Mouse (Mus musculus): ENCODE results near the gene Sertad1. TPM values are rescaled to one million over a fixed set of nuclear protein-coding genes. Genes with fewer than 3 reads are reported as not detected.
A peak's percentile ranks its signal among the peaks of the same experiment; 100 is the strongest.

Sertad1 gene
- polyA plus RNA-seq, 1 experiment, result 44.9 TPM

- peaks cover 10% of the 10 kb centered on the region for H3K4me1 ChIP-seq (replicated peaks; ENCODE audit: control insufficient read depth, insufficient read depth, low read length)
- H3K27ac ChIP-seq (ENCODE audit: control insufficient read depth, insufficient read depth, low read length), result no peak overlapping the region
- H3K36me3 ChIP-seq (ENCODE audit: control insufficient read depth, insufficient read depth, low read length), result no peaks in the 10 kb centered on the region
- TF ChIP-seq CTCF (IDR thresholded peaks at IDR 0.05; ENCODE audit: borderline replicate concordance, control insufficient read depth, extremely low read depth, insufficient read depth, low read length, poor library complexity) (no peak), POLR2A (IDR thresholded peaks at IDR 0.05; ENCODE audit: control insufficient read depth, extremely low read depth, insufficient read depth, low read length, poor library complexity) (no peak)
- no peak for DNase-seq
- no peaks in the 10 kb centered on the region for H3K27me3 ChIP-seq (ENCODE audit: control insufficient read depth, insufficient read depth, low read length)
- H3K4me3 ChIP-seq (ENCODE audit: control insufficient read depth, insufficient read depth, low read length), result no peak overlapping the region
- 94% methylated on average over 4 of the region's 4 CpGs for WGBS
Observed at GRCm38 (mm10) chr7:27483860-27484259, 2.9 kb upstream of the Sertad1 start.

DNA sequence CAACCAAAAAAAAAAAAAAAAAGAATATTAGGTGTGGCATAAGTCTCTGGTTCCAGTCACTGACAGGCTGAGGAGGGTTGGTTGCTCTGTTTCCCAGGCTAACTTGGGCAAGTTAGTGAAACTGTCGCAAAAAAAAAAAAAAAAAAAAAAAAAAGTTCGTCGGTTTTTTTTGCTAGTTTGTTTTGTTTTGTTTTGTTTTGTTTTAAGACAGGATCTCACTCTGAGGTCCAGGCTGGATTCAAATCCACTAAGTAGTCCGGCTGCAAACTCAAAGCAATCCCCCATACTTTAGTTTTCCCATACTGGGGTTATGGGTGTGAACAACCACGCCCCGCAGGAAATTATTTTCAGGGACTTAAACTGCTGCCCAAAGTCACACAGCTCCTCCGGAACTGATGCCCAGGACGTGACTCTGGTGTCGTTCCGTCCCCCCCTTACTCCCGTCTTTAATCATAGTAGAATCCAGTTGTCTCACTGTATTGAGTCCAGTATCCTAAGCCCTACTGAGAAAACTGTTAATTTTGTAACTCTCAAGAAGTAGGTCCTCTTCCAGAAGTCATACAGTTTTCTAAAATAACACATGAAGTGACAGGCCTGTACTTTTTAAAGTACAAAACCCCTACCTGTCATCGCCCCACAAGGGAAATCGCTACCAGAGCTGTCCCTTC is 474 bp upstream of the Sertad1 start:
- Histone ChIP-seq H3K4me3 (ENCODE audit: control insufficient read depth, insufficient read depth, low read length) (peak overlapping the region; percentile 30), H3K27me3 (ENCODE audit: control insufficient read depth, insufficient read depth, low read length) (no peaks in the 10 kb centered on the region), H3K36me3 (ENCODE audit: control insufficient read depth, insufficient read depth, low read length) (no peaks in the 10 kb centered on the region), H3K4me1 (replicated peaks; ENCODE audit: control insufficient read depth, insufficient read depth, low read length) (peaks cover 21% of the 10 kb centered on the region), H3K27ac (ENCODE audit: control insufficient read depth, insufficient read depth, low read length) (peak overlapping the region; percentile 78)
- DNase-seq, result no peak
- TF ChIP-seq POLR2A (IDR thresholded peaks at IDR 0.05; ENCODE audit: control insufficient read depth, extremely low read depth, insufficient read depth, low read length, poor library complexity), result no peak
- no peak for TF ChIP-seq CTCF (IDR thresholded peaks at IDR 0.05; ENCODE audit: borderline replicate concordance, control insufficient read depth, extremely low read depth, insufficient read depth, low read length, poor library complexity)
- 2% methylated on average over 13 of the region's 13 CpGs for WGBS

DNA sequence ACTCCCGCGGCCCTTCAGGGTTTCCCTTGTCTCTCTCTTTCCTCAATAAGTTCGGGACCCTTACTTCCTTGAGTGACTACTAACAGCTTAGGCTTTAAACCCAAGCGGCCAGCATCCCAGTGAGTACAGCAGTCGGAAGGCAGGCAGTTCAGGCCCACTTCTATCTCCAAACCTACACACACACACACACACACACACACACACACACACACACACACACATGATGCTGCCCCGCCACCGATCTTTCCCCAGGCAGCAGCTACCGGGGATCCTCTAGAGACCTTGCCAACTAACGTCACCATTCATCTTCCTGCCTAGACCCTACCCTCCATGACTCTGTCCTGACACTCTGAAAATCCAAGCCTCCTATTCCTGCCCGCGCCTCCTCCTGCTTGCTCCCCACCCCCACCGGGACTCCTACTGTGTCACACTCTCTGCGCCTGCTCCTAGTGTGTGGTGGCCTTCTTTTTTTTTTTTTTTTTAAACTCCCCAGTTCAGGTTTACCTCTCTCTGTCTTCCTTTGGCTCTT is 1.1 kb downstream of the Sertad1 start:
- Histone ChIP-seq H3K4me1 (replicated peaks; ENCODE audit: control insufficient read depth, insufficient read depth, low read length) (peaks cover 20% of the 10 kb centered on the region), H3K4me3 (ENCODE audit: control insufficient read depth, insufficient read depth, low read length) (peak overlapping the region; percentile 63), H3K27me3 (ENCODE audit: control insufficient read depth, insufficient read depth, low read length) (no peaks in the 10 kb centered on the region), H3K27ac (ENCODE audit: control insufficient read depth, insufficient read depth, low read length) (peak overlapping the region; percentile 46), H3K36me3 (ENCODE audit: control insufficient read depth, insufficient read depth, low read length) (no peaks in the 10 kb centered on the region)
- no peak for TF ChIP-seq POLR2A (IDR thresholded peaks at IDR 0.05; ENCODE audit: control insufficient read depth, extremely low read depth, insufficient read depth, low read length, poor library complexity)
- no peak for TF ChIP-seq CTCF (IDR thresholded peaks at IDR 0.05; ENCODE audit: borderline replicate concordance, control insufficient read depth, extremely low read depth, insufficient read depth, low read length, poor library complexity)
- peak; percentile 50 for DNase-seq
- 9% methylated on average over 13 of the region's 13 CpGs for WGBS

DNA sequence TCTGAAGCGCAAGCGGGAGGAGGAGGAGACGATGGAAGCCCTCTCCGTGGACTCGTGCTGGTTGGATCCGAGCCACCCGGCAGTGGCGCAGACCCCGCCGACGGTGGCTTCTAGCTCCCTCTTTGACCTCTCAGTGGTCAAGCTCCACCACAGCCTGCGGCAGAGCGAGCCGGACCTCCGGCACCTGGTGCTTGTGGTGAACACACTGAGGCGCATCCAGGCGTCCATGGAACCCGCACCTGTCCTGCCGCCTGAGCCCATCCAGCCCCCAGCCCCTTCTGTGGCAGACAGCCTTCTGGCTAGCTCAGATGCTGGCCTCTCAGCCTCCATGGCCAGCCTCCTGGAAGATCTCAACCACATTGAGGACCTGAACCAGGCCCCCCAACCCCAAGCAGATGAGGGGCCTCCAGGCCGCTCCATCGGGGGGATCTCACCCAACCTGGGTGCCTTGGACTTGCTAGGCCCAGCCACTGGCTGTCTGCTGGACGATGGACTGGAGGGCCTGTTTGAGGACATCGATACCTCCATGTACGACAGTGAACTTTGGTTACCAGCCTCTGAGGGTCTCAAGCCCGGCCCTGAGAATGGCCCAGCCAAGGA is 2.7 kb downstream of the Sertad1 start:
- peaks cover 20% of the 10 kb centered on the region for H3K4me1 ChIP-seq (replicated peaks; ENCODE audit: control insufficient read depth, insufficient read depth, low read length)
- WGBS, result 95% methylated on average over 25 of the region's 25 CpGs
- H3K27me3 ChIP-seq (ENCODE audit: control insufficient read depth, insufficient read depth, low read length), result no peaks in the 10 kb centered on the region
- no peak overlapping the region for H3K4me3 ChIP-seq (ENCODE audit: control insufficient read depth, insufficient read depth, low read length)
- H3K36me3 ChIP-seq (ENCODE audit: control insufficient read depth, insufficient read depth, low read length), result no peaks in the 10 kb centered on the region
- TF ChIP-seq POLR2A (IDR thresholded peaks at IDR 0.05; ENCODE audit: control insufficient read depth, extremely low read depth, insufficient read depth, low read length, poor library complexity) (no peak), CTCF (IDR thresholded peaks at IDR 0.05; ENCODE audit: borderline replicate concordance, control insufficient read depth, extremely low read depth, insufficient read depth, low read length, poor library complexity) (no peak)
- no peak for DNase-seq
- no peak overlapping the region for H3K27ac ChIP-seq (ENCODE audit: control insufficient read depth, insufficient read depth, low read length)

DNA sequence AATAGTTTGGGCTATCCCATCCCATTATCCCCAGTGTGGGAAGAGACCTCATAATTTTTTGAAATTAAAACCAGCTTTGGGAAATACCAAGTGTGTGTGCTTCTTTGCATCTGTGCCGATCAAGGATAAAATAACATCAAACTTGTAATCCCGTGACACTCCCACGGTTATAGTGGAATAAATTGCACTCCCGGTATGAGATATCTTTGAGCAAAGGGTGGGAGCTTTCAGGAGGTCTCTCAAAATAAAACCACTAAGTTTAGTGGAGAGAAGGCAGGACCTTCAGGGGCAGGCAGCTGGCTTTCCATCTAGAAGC is 3.5 kb downstream of the Sertad1 start:
- H3K4me1 ChIP-seq (replicated peaks; ENCODE audit: control insufficient read depth, insufficient read depth, low read length), result peaks cover 20% of the 10 kb centered on the region
- TF ChIP-seq CTCF (IDR thresholded peaks at IDR 0.05; ENCODE audit: borderline replicate concordance, control insufficient read depth, extremely low read depth, insufficient read depth, low read length, poor library complexity), result no peak
- no peak for TF ChIP-seq POLR2A (IDR thresholded peaks at IDR 0.05; ENCODE audit: control insufficient read depth, extremely low read depth, insufficient read depth, low read length, poor library complexity)
- no peaks in the 10 kb centered on the region for H3K27me3 ChIP-seq (ENCODE audit: control insufficient read depth, insufficient read depth, low read length)
- peak overlapping the region; percentile 38; the same call in 1 of the 2 replicates for H3K27ac ChIP-seq (ENCODE audit: control insufficient read depth, insufficient read depth, low read length)
- H3K4me3 ChIP-seq (ENCODE audit: control insufficient read depth, insufficient read depth, low read length), result peak overlapping the region; percentile 34
- no peaks in the 10 kb centered on the region for H3K36me3 ChIP-seq (ENCODE audit: control insufficient read depth, insufficient read depth, low read length)
- DNase-seq, result no peak
- WGBS, result 41% methylated on average over 4 of the region's 4 CpGs

GRCm38 (mm10) chr7:27490543-27491329 is 4.0 kb downstream of the Sertad1 start:
- Histone ChIP-seq H3K27me3 (ENCODE audit: control insufficient read depth, insufficient read depth, low read length) (no peaks in the 10 kb centered on the region), H3K27ac (ENCODE audit: control insufficient read depth, insufficient read depth, low read length) (peak overlapping the region; percentile 51), H3K4me1 (replicated peaks; ENCODE audit: control insufficient read depth, insufficient read depth, low read length) (peaks cover 20% of the 10 kb centered on the region), H3K36me3 (ENCODE audit: control insufficient read depth, insufficient read depth, low read length) (no peaks in the 10 kb centered on the region), H3K4me3 (ENCODE audit: control insufficient read depth, insufficient read depth, low read length) (peak overlapping the region; percentile 57)
- DNase-seq, result peak; percentile 90
- WGBS, result under 1% methylated on average over 32 of the region's 33 CpGs
- TF ChIP-seq CTCF (IDR thresholded peaks at IDR 0.05; ENCODE audit: borderline replicate concordance, control insufficient read depth, extremely low read depth, insufficient read depth, low read length, poor library complexity) (peak; percentile 86; the same call in 1 of the 2 replicates), POLR2A (IDR thresholded peaks at IDR 0.05; ENCODE audit: control insufficient read depth, extremely low read depth, insufficient read depth, low read length, poor library complexity) (no peak)

Measured in thymus, adult 2 months (tissue).